Mouse (Mus musculus): Measurements from ENCODE around the gene Pnpla7. TPM values are rescaled to one million over a fixed set of nuclear protein-coding genes. Genes with fewer than 3 reads are reported as not detected.

Pnpla7 gene
- polyA plus RNA-seq, 1 experiment from 2014 or later, result 3.1 TPM

DNA sequence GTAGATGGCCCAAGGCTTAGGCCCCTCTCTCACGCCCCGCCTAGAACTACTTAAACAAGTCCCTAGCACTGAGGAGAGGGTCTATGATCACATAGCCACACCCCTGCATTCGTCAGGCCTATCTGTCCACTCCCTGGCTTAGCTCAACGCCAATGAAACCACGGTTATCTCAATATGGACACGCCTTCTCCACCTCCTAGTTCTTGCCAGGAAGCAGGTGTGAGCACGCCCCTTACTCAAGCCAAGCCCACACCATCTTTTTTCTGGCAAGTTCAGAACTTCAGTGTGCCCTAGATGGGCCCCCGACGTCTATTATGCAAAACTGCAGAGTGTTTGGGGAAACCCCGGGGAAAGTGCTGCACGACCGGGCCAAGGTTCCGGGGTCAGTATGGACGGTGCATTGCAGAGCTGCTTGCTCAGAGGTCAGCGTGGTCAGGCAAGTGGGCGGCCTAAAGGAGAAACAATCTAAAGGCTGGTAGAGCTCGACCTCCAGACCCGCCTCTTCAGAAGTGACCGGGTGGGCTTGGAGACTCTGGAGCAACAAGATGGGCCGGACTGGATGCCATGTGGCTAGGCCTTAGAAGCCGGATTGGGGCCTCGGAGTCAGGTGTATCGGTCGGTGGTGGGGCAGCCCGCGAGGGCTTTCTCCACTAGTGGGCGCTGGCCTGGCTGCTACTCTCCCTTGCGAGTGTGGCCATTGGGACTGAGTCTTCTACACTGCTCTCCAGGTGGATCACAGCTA, 119.4 kb downstream of the Pnpla7 start, which contains the start of gene Noxa1:
Noxa1 (minus strand) TSS at position 41 of the 742 bp plus-strand sequence.
- Histone ChIP-seq H3K9me3 (ENCODE audit: control insufficient read depth, low read length) (no peaks in the 10 kb centered on the region), H3K4me1 (ENCODE audit: control insufficient read depth, insufficient read depth, low read length) (peaks cover 10% of the 10 kb centered on the region), H3K36me3 (ENCODE audit: control insufficient read depth, insufficient read depth, low read length) (no peaks in the 10 kb centered on the region), H3K27ac (ENCODE audit: low read depth, low read length) (no peak within 1 kb of the TSS), H3K4me3 (ENCODE audit: low read depth, low read length) (no peak within 1 kb of the TSS), H3K4me2 (peak within 1 kb of the TSS; percentile 19), H3K27me3 (ENCODE audit: control insufficient read depth, insufficient read depth, low read length) (peaks cover 3% of the 10 kb centered on the region), H3K9ac (ENCODE audit: low read length) (no peak within 1 kb of the TSS)
- WGBS, result 48% methylated on average over 28 of the region's 28 CpGs
- DNase-seq (ENCODE audit: low spot score, missing footprints) (no peak), ATAC-seq (ENCODE audit: low FRiP score) (no peak)

DNA sequence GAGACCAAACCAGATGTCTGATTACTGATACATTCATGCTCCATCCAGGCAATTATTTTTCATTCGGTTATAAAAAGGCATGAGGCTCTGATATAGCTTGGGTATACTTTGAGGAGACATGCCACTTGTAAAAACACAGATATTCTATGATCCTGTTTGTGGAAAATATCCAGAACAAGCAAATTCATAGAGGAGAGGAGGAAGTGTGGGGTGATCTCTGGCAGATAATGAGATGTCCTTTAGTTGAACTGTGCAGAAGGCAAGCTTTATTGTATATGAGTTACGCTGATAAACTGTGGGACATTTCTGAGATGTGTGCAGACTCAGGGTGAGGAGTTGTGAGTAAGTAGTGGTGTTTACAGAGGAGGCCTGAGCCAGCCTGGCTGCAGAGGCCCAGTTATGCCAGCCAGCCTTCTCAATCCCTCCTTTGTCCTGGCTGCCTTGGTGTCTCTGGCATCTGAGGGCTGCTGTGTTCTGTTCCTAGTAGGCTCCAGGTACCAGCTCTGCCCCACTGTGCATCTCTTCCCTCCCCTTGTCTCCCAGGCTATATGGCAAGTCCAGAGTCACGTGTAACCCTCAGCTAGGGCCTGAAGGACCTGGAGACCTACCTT, 122.3 kb downstream of the Pnpla7 start:
- Histone ChIP-seq H3K36me3 (ENCODE audit: control insufficient read depth, insufficient read depth, low read length) (no peaks in the 10 kb centered on the region), H3K27ac (ENCODE audit: low read depth, low read length) (no peak overlapping the region), H3K27me3 (ENCODE audit: control insufficient read depth, insufficient read depth, low read length) (peaks cover 3% of the 10 kb centered on the region), H3K4me3 (ENCODE audit: low read depth, low read length) (no peak overlapping the region), H3K4me2 (no peak overlapping the region), H3K4me1 (ENCODE audit: control insufficient read depth, insufficient read depth, low read length) (peaks cover 10% of the 10 kb centered on the region), H3K9me3 (ENCODE audit: control insufficient read depth, low read length) (no peaks in the 10 kb centered on the region), H3K9ac (ENCODE audit: low read length) (no peak overlapping the region)
- 84% methylated on average over 3 of the region's 3 CpGs for WGBS
- ATAC-seq (ENCODE audit: low FRiP score) (no peak), DNase-seq (ENCODE audit: low spot score, missing footprints) (peak; percentile 14)

DNA sequence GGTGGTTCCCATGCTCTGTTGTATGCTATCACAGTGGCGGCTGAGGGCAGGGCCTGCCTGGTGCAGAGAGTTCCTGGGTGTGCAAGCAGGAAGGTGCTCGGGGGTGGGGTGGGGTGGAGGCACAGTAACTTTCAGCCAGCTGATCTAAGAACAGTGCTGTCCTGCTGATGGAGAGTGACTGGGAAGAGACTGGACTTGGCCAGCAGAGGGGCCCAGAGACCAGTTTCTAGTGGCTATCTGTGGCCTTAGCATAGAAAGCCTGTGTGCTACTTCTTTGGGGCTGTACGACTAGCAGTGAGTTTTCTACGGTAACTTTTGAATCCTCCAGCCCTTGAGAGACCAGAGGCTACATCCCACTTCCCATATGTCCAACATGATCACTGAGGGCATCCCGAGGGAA, 123.1 kb downstream of the Pnpla7 start:
- Histone ChIP-seq H3K27ac (ENCODE audit: low read depth, low read length) (no peak overlapping the region), H3K9ac (ENCODE audit: low read length) (no peak overlapping the region), H3K4me2 (no peak overlapping the region), H3K27me3 (ENCODE audit: control insufficient read depth, insufficient read depth, low read length) (peaks cover 3% of the 10 kb centered on the region), H3K9me3 (ENCODE audit: control insufficient read depth, low read length) (no peaks in the 10 kb centered on the region), H3K36me3 (ENCODE audit: control insufficient read depth, insufficient read depth, low read length) (no peaks in the 10 kb centered on the region), H3K4me1 (ENCODE audit: control insufficient read depth, insufficient read depth, low read length) (peaks cover 10% of the 10 kb centered on the region), H3K4me3 (ENCODE audit: low read depth, low read length) (no peak overlapping the region)
- ATAC-seq (ENCODE audit: low FRiP score) (peak; percentile 75; the same call in 1 of the 2 replicates), DNase-seq (ENCODE audit: low spot score, missing footprints) (peak; percentile 93)
- WGBS, result 49% methylated on average over 5 of the region's 5 CpGs

DNA sequence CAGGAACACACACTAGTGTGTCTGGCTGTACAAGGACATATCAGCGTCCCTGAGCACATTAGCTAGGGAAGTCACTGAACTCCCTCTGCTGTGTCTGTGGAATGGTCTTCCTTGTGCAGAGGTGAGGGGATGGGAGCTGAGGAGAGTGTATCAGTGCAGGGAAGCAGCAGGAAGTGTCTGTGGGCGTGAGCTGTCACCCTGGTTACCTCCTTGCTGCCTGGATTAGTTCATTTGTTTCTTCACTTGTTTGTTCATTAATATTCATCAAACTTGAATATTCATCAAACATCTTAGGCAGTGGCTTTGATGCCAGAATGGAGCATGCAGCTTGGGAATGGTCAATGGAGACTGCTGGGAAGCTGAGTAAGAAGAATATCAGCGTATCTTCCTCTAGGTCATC, 123.9 kb downstream of the Pnpla7 start:
- Histone ChIP-seq H3K4me3 (ENCODE audit: low read depth, low read length) (no peak overlapping the region), H3K4me1 (ENCODE audit: control insufficient read depth, insufficient read depth, low read length) (peaks cover 10% of the 10 kb centered on the region), H3K27me3 (ENCODE audit: control insufficient read depth, insufficient read depth, low read length) (peaks cover 1% of the 10 kb centered on the region), H3K9ac (ENCODE audit: low read length) (no peak overlapping the region), H3K9me3 (ENCODE audit: control insufficient read depth, low read length) (no peaks in the 10 kb centered on the region), H3K4me2 (no peak overlapping the region), H3K27ac (ENCODE audit: low read depth, low read length) (no peak overlapping the region), H3K36me3 (ENCODE audit: control insufficient read depth, insufficient read depth, low read length) (no peaks in the 10 kb centered on the region)
- DNase-seq (ENCODE audit: low spot score, missing footprints) (peak; percentile 82), ATAC-seq (ENCODE audit: low FRiP score) (peak; percentile 74)
- WGBS, result 63% methylated on average over 3 of the region's 3 CpGs

Small RNA genes within 50 kb of the gene (microRNA-seq; reads per million reads assigned to microRNA genes)
- gene Gm22875 (not detected), gene Gm24328 (not detected), gene Mir7664 (not detected)

Other genes with a start within 250 kb of the Pnpla7 start
- 1.2 and 1.7 TPM in 2 replicates for gene Cacna1b, start 212.9 kb upstream of the Pnpla7 start, polyA plus RNA-seq (2014; fragmentation: Nextera tagmentation; extraction: Ambion mirVana)
- gene Ehmt1, start 56.4 kb upstream of the Pnpla7 start, polyA plus RNA-seq (2014; fragmentation: Nextera tagmentation; extraction: Ambion mirVana), result 95.8 and 96.5 TPM in 2 replicates
- gene Arrdc1, start 40.8 kb upstream of the Pnpla7 start, polyA plus RNA-seq (2014; fragmentation: Nextera tagmentation; extraction: Ambion mirVana), result 11.3 and 11.6 TPM in 2 replicates
- gene Zmynd19, start 26.2 kb upstream of the Pnpla7 start, polyA plus RNA-seq (2014; fragmentation: Nextera tagmentation; extraction: Ambion mirVana), result 32.9 and 33.7 TPM in 2 replicates
- gene Dph7, start 13.6 kb upstream of the Pnpla7 start, polyA plus RNA-seq (2014; fragmentation: Nextera tagmentation; extraction: Ambion mirVana), result 32.6 and 33.0 TPM in 2 replicates
- 154 and 163 TPM in 2 replicates for gene Mrpl41, start 935 bp upstream of the Pnpla7 start, polyA plus RNA-seq (2014; fragmentation: Nextera tagmentation; extraction: Ambion mirVana)
- 34.2 and 34.7 TPM in 2 replicates for gene Nsmf, start 78.3 kb downstream of the Pnpla7 start, polyA plus RNA-seq (2014; fragmentation: Nextera tagmentation; extraction: Ambion mirVana)
- not detected in 2 replicates for gene Entpd8, start 104.3 kb downstream of the Pnpla7 start, polyA plus RNA-seq (2014; fragmentation: Nextera tagmentation; extraction: Ambion mirVana)
- not detected in 2 replicates for gene Noxa1, start 119.1 kb downstream of the Pnpla7 start, polyA plus RNA-seq (2014; fragmentation: Nextera tagmentation; extraction: Ambion mirVana)
- 60.3 and 63.9 TPM in 2 replicates for gene Nrarp, start 204.7 kb downstream of the Pnpla7 start, polyA plus RNA-seq (2014; fragmentation: Nextera tagmentation; extraction: Ambion mirVana)
- 1.4 and 1.5 TPM in 2 replicates for gene Tor4a, start 220.9 kb downstream of the Pnpla7 start, polyA plus RNA-seq (2014; fragmentation: Nextera tagmentation; extraction: Ambion mirVana)
- 96.4 and 102 TPM in 2 replicates for gene Nelfb, start 235.5 kb downstream of the Pnpla7 start, polyA plus RNA-seq (2014; fragmentation: Nextera tagmentation; extraction: Ambion mirVana)
- gene Stpg3, start 238.6 kb downstream of the Pnpla7 start, polyA plus RNA-seq (2014; fragmentation: Nextera tagmentation; extraction: Ambion mirVana), result not detected in 2 replicates
- 0.94 TPM in 1 of 2 replicates, not detected in the other for gene Fam166a, start 242.7 kb downstream of the Pnpla7 start, polyA plus RNA-seq (2014; fragmentation: Nextera tagmentation; extraction: Ambion mirVana)
- 535 and 571 TPM in 2 replicates for gene Tubb4b, start 248.7 kb downstream of the Pnpla7 start, polyA plus RNA-seq (2014; fragmentation: Nextera tagmentation; extraction: Ambion mirVana)

All from midbrain, embryonic 11.5 days (tissue).